Mouse (Mus musculus): Measurements from ENCODE around the gene Evi2a.

Gene Evi2a

DNA sequence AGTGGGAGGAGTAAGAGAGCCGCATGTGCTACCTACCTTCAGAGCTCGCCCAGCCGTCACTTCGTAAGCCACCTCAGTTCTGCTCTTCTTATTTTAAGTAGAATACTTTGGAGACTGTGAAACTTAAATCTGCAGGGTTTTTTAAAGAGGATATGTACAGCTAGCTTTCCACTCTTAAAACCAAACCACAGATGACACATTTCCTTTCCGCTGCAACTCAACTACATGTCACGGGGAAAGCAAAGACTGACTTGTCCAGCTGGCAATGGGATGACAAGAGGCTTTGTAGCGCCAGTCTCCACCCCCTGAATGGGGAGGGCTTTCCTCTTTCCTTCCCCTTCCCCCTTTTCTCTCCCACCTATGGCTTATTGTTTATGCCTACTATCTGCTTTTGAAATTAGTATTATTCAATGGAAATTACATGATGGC lies at the start of gene Evi2a, which contains the start of gene Evi2:
Evi2a (minus strand) TSS at position 277 of the 429 bp plus-strand sequence.
Evi2 (minus strand) TSS at position 257 of the 429 bp plus-strand sequence.
- DNase-seq, result no peak

- peak; percentile 66 for DNase-seq
Measured at GRCm38 (mm10) chr11:79577741-79578140, 47.3 kb upstream of the Evi2a start.

- DNase-seq, result no peak
Measured at GRCm38 (mm10) chr11:79575383-79576073, 45.1 kb upstream of the Evi2a start.

GRCm38 (mm10) chr11:79573836-79574235 lies 43.4 kb upstream of the Evi2a start:
- DNase-seq, result no peak

GRCm38 (mm10) chr11:79570319-79570718 lies 39.9 kb upstream of the Evi2a start:
- DNase-seq, result no peak

- DNase-seq, result no peak
Measured at GRCm38 (mm10) chr11:79568197-79568911, 37.9 kb upstream of the Evi2a start.

- DNase-seq, result no peak
Measured at GRCm38 (mm10) chr11:79566947-79567346, 36.5 kb upstream of the Evi2a start.

GRCm38 (mm10) chr11:79563493-79563892 lies 33.1 kb upstream of the Evi2a start:
- DNase-seq, result no peak

GRCm38 (mm10) chr11:79560536-79560935 lies 30.1 kb upstream of the Evi2a start:
- DNase-seq, result no peak

DNA sequence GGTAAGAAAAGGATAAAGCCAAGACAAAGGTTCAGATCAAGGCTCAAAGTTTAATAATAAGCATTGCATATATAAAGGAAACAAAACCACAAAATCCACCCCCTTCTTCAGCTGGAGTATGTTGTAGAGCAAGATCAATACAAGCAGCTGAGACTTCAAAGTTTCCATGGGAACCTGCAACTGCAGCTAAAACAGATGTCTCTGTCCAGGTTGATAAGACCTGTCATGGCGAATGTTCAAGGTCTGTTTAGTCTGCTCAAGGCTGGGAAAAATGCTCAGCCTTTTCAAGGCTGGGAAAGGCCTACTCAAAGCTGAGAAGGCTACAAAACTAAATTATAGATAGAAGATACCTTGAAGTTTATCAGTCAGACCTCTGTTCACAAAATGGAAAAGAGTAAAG lies 22.2 kb upstream of the Evi2a start:
- no peak for DNase-seq

GRCm38 (mm10) chr11:79536293-79536692 lies 5.9 kb upstream of the Evi2a start:
- no peak for DNase-seq

- DNase-seq, result no peak
Measured at GRCm38 (mm10) chr11:79535554-79535953, 5.1 kb upstream of the Evi2a start.

- DNase-seq, result peak; percentile 31
Measured at GRCm38 (mm10) chr11:79533950-79534690, 3.7 kb upstream of the Evi2a start.

DNA sequence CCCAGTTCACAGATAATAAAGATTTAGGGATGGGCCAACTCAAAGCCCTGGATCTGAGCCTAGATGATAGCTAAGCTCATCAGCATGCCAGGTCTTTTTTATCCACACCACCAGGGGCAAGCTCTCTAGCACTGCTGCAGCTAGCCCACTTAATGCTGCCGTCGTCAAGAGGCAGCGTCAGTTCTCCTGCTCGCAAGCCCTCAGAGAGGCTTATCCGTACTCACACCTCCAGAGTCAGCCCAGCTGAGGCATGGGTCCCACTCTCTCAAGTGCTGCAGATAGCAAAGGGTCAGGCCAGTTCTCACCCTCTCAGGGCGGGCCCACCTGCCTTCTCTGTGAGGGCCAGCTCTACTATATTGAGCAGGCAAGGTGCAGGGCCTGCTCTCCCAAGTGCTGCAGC lies 2.9 kb upstream of the Evi2a start:
- DNase-seq, result peak; percentile 10

DNA sequence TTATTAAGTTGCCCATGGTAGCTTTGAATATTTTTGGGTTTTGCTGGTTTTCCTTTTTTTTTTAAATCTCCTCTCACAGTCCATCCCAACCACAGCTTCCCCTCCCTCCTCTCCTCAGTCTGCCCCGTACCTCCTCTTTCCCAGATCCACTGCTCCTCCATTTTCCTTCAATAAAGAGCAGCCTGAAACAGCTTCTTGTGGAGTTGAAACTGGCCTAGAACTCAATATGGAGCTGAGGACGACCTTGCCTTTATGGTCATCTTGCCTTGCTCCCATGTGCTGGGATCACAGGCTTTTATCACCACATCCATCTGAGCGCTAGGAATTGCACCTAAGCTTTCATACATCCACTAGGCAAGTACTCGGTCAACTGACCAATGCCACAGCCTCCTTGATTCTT lies 1.1 kb upstream of the Evi2a start:
- DNase-seq, result no peak

GRCm38 (mm10) chr11:79530774-79531173 lies 365 bp upstream of the Evi2a start:
- DNase-seq, result no peak

- DNase-seq, result no peak
Measured at GRCm38 (mm10) chr11:79529736-79530135, 673 bp downstream of the Evi2a start.

DNA sequence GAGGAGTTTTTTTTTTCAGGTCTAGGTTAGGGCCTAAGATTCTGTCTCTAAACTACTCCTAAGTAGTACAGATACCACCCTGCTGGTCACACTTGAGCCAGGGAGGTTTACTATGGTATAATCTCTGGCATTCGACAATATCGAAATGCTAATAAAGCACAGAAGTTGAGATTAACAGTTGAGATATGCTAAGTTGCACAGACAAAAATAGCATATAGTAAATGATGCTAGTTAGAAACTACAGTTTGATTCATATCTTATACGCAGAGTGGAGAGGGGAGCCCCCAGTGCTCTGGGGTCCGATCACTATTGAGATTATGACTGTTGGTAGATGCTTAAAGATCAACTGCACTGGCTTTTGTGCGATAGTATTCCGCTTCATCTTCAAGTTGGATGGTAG lies 1.2 kb downstream of the Evi2a start:
- no peak for DNase-seq

DNA sequence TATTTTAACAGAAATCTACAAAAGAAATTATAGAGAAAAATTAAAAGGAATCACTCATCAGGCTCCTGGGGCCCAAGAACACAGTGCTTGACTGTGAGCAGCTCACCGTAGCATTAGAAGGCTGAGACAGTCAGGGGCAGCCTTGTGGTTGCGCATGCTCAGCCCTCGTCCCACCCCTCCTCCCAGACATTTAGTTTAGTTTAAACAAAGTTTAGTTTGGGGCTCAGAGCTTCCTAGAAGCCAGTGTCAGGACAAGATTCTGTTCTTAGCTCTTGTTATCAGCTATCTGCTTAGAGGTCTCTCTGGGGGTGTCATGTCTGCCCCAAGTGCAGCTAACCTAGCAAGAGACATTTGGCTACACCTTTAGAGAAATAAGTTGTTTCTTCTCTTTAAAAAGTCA lies 1.8 kb downstream of the Evi2a start:
- DNase-seq, result no peak

DNA sequence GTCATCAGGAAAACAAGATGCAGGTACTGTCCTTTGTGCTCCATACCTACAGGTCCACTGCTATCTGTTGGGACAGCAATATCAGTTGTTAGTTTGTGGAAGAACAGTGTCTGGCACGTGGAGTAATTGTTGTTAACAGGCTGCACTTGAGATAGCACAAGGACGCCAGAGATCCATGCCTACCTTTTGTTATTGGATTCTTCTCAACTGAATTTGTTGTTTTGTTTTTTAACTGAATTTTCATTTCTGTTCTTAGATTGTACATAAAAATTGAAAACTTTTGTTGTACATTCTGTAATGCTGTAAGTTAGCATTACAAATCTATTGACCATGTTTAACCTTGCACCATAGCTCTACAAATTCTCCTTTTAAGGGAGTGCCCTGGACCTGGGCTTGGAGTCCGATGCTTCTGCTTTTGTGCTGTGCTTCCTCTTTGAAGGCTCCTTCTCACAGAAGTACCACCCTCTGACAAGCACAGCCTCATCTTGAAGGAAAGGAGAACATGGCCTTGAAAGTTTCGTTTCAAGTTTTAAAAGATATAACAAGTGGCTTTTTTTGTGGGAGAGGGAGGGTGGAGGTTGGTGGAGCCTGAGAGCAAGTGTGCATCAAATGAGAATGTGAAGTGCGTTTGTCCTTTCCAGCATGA lies 2.5 kb downstream of the Evi2a start:
- DNase-seq, result no peak

DNA sequence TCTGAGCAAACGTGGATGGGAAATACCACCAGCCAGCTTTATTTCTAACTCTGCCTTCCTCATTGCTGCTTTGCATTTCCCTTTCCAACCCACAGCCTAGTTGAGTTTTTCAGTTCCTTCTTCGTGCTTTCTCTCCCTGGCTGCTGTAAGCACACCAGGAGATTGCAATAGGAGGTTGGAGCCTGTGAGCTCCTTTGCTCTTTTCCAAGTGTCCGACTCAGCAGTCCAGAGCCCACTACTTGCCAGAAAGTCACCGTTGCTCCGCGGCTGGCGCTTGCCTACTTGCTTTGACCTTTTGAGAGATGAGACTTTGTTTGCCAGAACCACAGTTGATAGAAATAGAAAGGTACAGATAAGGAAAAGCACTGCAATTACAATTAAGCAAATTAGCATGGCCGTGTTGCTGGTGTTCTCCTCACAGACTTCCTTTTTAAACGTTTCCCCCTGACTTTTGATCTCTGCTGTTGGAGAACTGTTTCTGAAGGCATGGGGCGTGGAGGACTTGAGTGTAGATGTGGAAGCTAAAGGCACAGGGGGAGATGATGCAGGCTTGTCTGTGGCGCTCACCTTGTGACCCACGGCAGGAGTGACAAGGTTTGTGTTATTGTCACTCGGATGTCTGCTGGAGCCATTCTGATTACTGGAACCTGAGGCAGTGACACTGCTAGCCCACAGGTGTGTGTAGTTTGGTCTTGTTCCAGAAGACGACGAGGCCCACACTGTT lies 3.2 kb downstream of the Evi2a start:
- no peak for DNase-seq

GRCm38 (mm10) chr11:79526549-79526948 lies 3.9 kb downstream of the Evi2a start:
- no peak for DNase-seq

DNA sequence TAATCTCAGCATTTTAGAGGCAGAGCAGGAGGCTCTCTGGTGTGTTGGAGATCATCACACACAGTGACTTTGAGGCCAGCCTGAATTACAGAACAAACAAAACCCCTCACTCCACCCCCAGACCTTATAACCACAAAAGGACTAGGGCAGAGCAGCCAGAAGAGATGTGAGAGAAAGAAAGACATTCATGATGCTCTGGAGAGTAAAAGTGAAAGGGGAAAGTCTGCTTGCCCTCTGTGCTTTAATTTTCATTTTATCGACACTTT lies 6.2 kb downstream of the Evi2a start:
- no peak for DNase-seq
